Mouse (Mus musculus): ENCODE measurements around the gene Sumo2.

GRCm38 (mm10) chr11:115536856-115537568 is 936 bp upstream of the Sumo2 start:
- TF ChIP-seq CTCF (IDR thresholded peaks at IDR 0.05; ENCODE audit: control insufficient read depth, insufficient read depth, low read length) (no peak), POLR2A (IDR thresholded peaks at IDR 0.05; ENCODE audit: borderline replicate concordance, control insufficient read depth, low read depth, low read length) (no peak)

Measured in bone marrow, adult 2 months (tissue).